Mouse (Mus musculus) liver, postnatal 0 days (tissue): ENCODE results near the gene Tomm22.

Experiments used
- CTCF ChIP-seq: sonication (generic); IDR thresholded peaks from 2 replicates; pipeline ENCODE4 v1.5.1; 2016; ENCODE audit warnings: antibody characterized with exemption, low read depth
- EP300 ChIP-seq: IDR thresholded peaks from 2 replicates; pipeline ENCODE4 v1.6.1; 2016; ENCODE audit warnings: antibody characterized with exemption, low read depth, mild to moderate bottlenecking

DNA sequence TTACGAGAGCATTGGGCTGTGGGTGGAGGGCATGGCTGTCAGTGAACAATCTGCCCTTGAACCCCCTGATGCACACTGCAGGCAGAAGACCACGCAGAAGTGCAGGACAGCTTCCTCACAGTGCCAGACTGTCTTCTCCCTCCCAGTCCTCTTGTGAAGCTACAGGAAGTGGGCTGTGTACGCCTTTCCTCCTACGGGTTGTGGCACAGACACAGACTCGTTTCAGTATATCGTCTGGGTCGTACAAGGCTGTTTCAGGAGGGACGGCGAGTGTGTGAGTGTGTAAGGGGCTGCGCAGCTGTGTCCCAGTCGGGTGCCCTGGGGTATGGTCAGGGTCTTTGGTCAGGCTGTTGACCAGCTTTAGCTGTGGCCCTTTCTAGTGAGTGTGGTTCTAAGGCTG is 23.1 kb downstream of the Tomm22 start:
- no peak for TF ChIP-seq CTCF
- no peak for TF ChIP-seq EP300
